Mouse (Mus musculus) heart, embryonic 14.5 days (tissue): ENCODE measurements around the gene Cnnm4. TPM values are rescaled to one million over a fixed set of nuclear protein-coding genes. Genes with fewer than 3 reads are reported as not detected.

ENCODE experiments used
- ATAC-seq: fragments of 200-750 bp; cut with Nextera tagmentation; 2 replicates; pipeline ENCODE4 v1.8.0; 2017; ENCODE audit warnings: low read depth, moderate TSS enrichment; ENCODE audit not compliant: insufficient number of reproducible peaks, insufficient read depth, low FRiP score
- H3K27ac ChIP-seq, 2 experiments: fragments of 200-500 bp in 1 of 2; fragments of 300-500 bp in 1 of 2; sonication (generic) in 1 of 2; replicated peaks in 1 of 2; 2 replicates each; pipeline ENCODE4 v1.5.1; 2012 to 2014; ENCODE audit warnings: low read depth in 2 of 2, low read length in 2 of 2, control low read depth in 1 of 2, mild to moderate bottlenecking in 1 of 2, mixed read lengths in 1 of 2; ENCODE audit not compliant: control insufficient read depth in 1 of 2, insufficient read depth in 1 of 2
- H3K27me3 ChIP-seq: fragments of 300-500 bp; sonication (generic); 2 replicates; pipeline ENCODE4 v1.6.1; 2014; ENCODE audit warnings: mild to moderate bottlenecking, low read length, control low read depth; ENCODE audit not compliant: control insufficient read depth, insufficient read depth
- H3K36me3 ChIP-seq: fragments of 300-500 bp; sonication (generic); 2 replicates; pipeline ENCODE4 v1.6.1; 2014; ENCODE audit warnings: mild to moderate bottlenecking, control low read depth, low read length, mixed read lengths; ENCODE audit not compliant: control insufficient read depth, insufficient read depth
- H3K4me1 ChIP-seq, 2 experiments: fragments of 200-500 bp in 1 of 2; fragments of 300-500 bp in 1 of 2; sonication (generic) in 1 of 2; 2 replicates each; pipeline ENCODE4 v1.6.1; 2012 to 2014; ENCODE audit warnings: low read length in 2 of 2, control low read depth in 1 of 2, mixed read lengths in 1 of 2; ENCODE audit not compliant: control insufficient read depth in 2 of 2, insufficient read depth in 2 of 2
- H3K4me2 ChIP-seq: fragments of 300-500 bp; sonication (generic); 2 replicates; pipeline ENCODE4 v1.6.1; 2014; ENCODE audit warnings: mild to moderate bottlenecking, low read length
- H3K4me3 ChIP-seq, 2 experiments: fragments of 200-500 bp in 1 of 2; fragments of 300-500 bp in 1 of 2; sonication (generic) in 1 of 2; 2 replicates each; pipeline ENCODE4 v1.5.1; 2012 to 2014; ENCODE audit warnings: low read length in 2 of 2, mild to moderate bottlenecking in 2 of 2, control low read depth in 1 of 2, low read depth in 1 of 2, moderate library complexity in 1 of 2; ENCODE audit not compliant: control insufficient read depth in 1 of 2, insufficient read depth in 1 of 2
- H3K9ac ChIP-seq: fragments of 300-500 bp; sonication (generic); 2 replicates; pipeline ENCODE4 v1.6.1; 2014; ENCODE audit warnings: mild to moderate bottlenecking, low read length
- H3K9me3 ChIP-seq: fragments of 300-500 bp; sonication (generic); 2 replicates; pipeline ENCODE4 v1.6.1; 2016; ENCODE audit warnings: low read length, control low read depth; ENCODE audit not compliant: control insufficient read depth
- WGBS: fragments of 180-500 bp; shearing (Covaris S2); extraction: QIAGEN DNeasy Blood & Tissue Kit; methylation state at CpG from one replicate; pipeline ENCODE4 v1.1.7; 2014; 5-methylcytosine and 5-hydroxymethylcytosine counted together
- polyA plus RNA-seq: library from polyadenylated mRNA; unstranded; fragments of >200 nt; fragmentation: Nextera tagmentation; extraction: Ambion mirVana; gene quantifications from 2 replicates; pipeline ENCODE4 v1.2.1, GENCODE M21; 2014

Gene Cnnm4
- polyA plus RNA-seq, 1 experiment from 2014 or later: 5.9 TPM

GRCm38 (mm10) chr1:36457388-36458014, 13.9 kb upstream of the Cnnm4 start:
- H3K36me3 ChIP-seq: no peaks in the 10 kb centered on the region
- no peak overlapping the region for H3K9ac ChIP-seq
- peaks cover 0 to 4% of the 10 kb centered on the region in 2 experiments; a peak in 1 of 4 replicates for H3K4me1 ChIP-seq
- peak overlapping the region; percentile 41 to 43; a peak in 2 of 4 replicates for H3K27ac ChIP-seq
- H3K4me2 ChIP-seq: no peak overlapping the region
- 0 out of 2 replicates have a peak, but pooled peaks cover 4% of the 10 kb centered on the region for H3K9me3 ChIP-seq
- WGBS: 21% methylated on average over 7 of the region's 7 CpGs
- no peaks in the 10 kb centered on the region for H3K27me3 ChIP-seq
- ATAC-seq: no peak
- H3K4me3 ChIP-seq: no peak overlapping the region

- WGBS: 77% methylated on average over 5 of the region's 5 CpGs
- H3K4me1 ChIP-seq: peaks cover 0 to 4% of the 10 kb centered on the region in 2 experiments; a peak in 1 of 4 replicates
- H3K27ac ChIP-seq: 0 out of 4 replicates have a peak overlapping the region, but pooled peaks of 1 of the 2 experiments have one; percentile 41
- no peak overlapping the region for H3K4me2 ChIP-seq
- H3K9ac ChIP-seq: no peak overlapping the region
- no peak overlapping the region for H3K4me3 ChIP-seq
- no peak for ATAC-seq
- H3K36me3 ChIP-seq: no peaks in the 10 kb centered on the region
- no peaks in the 10 kb centered on the region for H3K27me3 ChIP-seq
- H3K9me3 ChIP-seq: 0 out of 2 replicates have a peak, but pooled peaks cover 4% of the 10 kb centered on the region
Measured at GRCm38 (mm10) chr1:36458169-36458568, 13.3 kb upstream of the Cnnm4 start.

GRCm38 (mm10) chr1:36461829-36462228, 9.6 kb upstream of the Cnnm4 start:
- Histone ChIP-seq H3K27ac (no peak overlapping the region), H3K4me1 (peaks cover 0 to 4% of the 10 kb centered on the region in 2 experiments; a peak in 1 of 4 replicates), H3K4me3 (no peak overlapping the region), H3K27me3 (no peaks in the 10 kb centered on the region), H3K9ac (no peak overlapping the region), H3K4me2 (no peak overlapping the region), H3K36me3 (no peaks in the 10 kb centered on the region), H3K9me3 (no peaks in the 10 kb centered on the region)
- 13% methylated on average over 2 of the region's 2 CpGs for WGBS
- ATAC-seq: no peak

- no peak overlapping the region for H3K4me3 ChIP-seq
- no peak overlapping the region for H3K27ac ChIP-seq
- no peak overlapping the region for H3K9ac ChIP-seq
- no peak for ATAC-seq
- WGBS: 69% methylated on average over 4 of the region's 4 CpGs
- no peaks in the 10 kb centered on the region for H3K9me3 ChIP-seq
- no peaks in the 10 kb centered on the region for H3K36me3 ChIP-seq
- H3K4me1 ChIP-seq: no peaks in the 10 kb centered on the region; a peak in 1 of 4 replicates
- no peaks in the 10 kb centered on the region for H3K27me3 ChIP-seq
- no peak overlapping the region for H3K4me2 ChIP-seq
Measured at GRCm38 (mm10) chr1:36465641-36466160, 5.7 kb upstream of the Cnnm4 start.

- no peaks in the 10 kb centered on the region for H3K9me3 ChIP-seq
- ATAC-seq: no peak
- H3K9ac ChIP-seq: no peak overlapping the region
- WGBS: 37% methylated on average over 5 of the region's 5 CpGs
- H3K27me3 ChIP-seq: no peaks in the 10 kb centered on the region
- no peak overlapping the region for H3K27ac ChIP-seq
- H3K4me3 ChIP-seq: no peak overlapping the region
- H3K4me1 ChIP-seq: peaks cover 4 to 7% of the 10 kb centered on the region in 2 experiments
- H3K4me2 ChIP-seq: no peak overlapping the region
- H3K36me3 ChIP-seq: no peaks in the 10 kb centered on the region
Measured at GRCm38 (mm10) chr1:36467446-36467845, 4.0 kb upstream of the Cnnm4 start.

- Histone ChIP-seq H3K27ac (no peak overlapping the region), H3K9ac (no peak overlapping the region; the same call in 1 of the 2 replicates), H3K27me3 (no peaks in the 10 kb centered on the region), H3K9me3 (no peaks in the 10 kb centered on the region), H3K4me3 (no peak overlapping the region), H3K4me1 (peaks cover 24 to 32% of the 10 kb centered on the region in 2 experiments), H3K36me3 (no peaks in the 10 kb centered on the region), H3K4me2 (no peak overlapping the region)
- 59% methylated on average over 2 of the region's 2 CpGs for WGBS
- no peak for ATAC-seq
Measured at GRCm38 (mm10) chr1:36469811-36470444, 1.5 kb upstream of the Cnnm4 start.

- no peaks in the 10 kb centered on the region for H3K9me3 ChIP-seq
- H3K27me3 ChIP-seq: no peaks in the 10 kb centered on the region
- H3K4me1 ChIP-seq: peaks cover 24 to 41% of the 10 kb centered on the region in 2 experiments
- no peak for ATAC-seq
- H3K36me3 ChIP-seq: no peaks in the 10 kb centered on the region
- WGBS: 14% methylated on average over 18 of the region's 18 CpGs
- peak overlapping the region in 1 of 2 experiments; percentile 64; a peak in 1 of 4 replicates for H3K27ac ChIP-seq
- H3K4me3 ChIP-seq: peak overlapping the region; percentile 57 to 72
- peak overlapping the region; percentile 84 for H3K9ac ChIP-seq
- H3K4me2 ChIP-seq: peak overlapping the region; percentile 92
Measured at GRCm38 (mm10) chr1:36472106-36472440, 653 bp downstream of the Cnnm4 start.
